Mouse (Mus musculus) cerebellum, adult 9-10 months (tissue): Measurements from ENCODE around the gene Dab1.

Experiments
- DNase-seq: peaks from one replicate; pipeline ENCODE4 v3.0.0; 2022

Gene Dab1

DNA sequence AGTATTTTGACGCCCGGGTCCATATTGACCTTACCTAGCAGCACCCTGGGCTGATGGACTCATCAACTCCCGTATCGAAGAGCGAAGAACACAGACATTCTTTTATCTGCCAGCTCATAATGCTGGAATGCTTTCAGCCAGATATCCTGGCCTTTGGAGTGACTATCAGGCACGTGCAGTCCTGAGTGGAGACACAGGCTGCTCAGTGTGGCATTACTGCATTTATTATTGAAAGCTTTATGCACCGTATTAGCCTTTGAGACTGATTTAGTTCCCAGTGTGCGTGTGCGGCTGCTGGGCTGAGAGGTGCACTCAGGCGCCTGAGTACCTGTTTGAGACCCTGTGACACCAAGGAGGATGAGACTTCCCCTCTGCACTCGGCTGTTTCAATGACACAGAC, 1075.0 kb downstream of the Dab1 start:
- DNase-seq: no peak

DNA sequence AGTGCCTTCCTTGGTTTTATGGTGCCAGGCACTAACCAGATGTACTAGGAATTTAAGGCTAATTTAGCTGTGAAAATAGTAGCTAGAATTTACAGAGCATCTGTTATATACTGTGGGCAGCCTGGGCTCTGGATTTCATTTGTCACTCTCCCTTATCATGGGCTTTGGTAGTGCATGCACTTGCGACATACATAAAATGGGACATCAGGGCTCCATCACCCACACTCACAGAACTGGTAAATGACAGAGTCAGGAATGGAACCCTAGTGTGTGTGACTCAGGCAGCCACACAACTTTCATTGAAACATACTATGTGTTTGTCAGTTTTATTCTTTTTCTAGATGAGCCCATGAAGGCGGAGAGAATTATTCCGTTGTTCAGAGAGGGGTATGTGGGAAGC, 1077.4 kb downstream of the Dab1 start:
- no peak for DNase-seq

DNA sequence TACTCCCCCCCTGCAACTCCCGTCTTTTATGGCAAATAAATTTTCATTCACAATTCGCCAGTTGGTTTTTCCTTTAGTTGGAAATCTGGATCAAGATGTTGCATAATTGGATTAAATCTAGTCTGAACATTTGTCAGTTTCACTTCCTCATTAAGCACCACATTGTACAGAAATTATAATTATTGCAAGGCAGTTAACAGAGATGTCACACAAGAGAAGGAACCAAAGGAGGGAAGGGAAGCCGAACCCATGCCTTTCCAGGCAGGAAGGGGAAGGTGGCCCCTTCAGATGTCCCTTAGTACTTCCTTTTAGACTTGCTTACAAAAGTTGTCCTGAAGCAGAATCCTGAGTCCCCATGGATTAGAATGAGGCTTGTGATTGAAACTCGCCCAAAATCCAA, 1078.5 kb downstream of the Dab1 start:
- no peak for DNase-seq

DNA sequence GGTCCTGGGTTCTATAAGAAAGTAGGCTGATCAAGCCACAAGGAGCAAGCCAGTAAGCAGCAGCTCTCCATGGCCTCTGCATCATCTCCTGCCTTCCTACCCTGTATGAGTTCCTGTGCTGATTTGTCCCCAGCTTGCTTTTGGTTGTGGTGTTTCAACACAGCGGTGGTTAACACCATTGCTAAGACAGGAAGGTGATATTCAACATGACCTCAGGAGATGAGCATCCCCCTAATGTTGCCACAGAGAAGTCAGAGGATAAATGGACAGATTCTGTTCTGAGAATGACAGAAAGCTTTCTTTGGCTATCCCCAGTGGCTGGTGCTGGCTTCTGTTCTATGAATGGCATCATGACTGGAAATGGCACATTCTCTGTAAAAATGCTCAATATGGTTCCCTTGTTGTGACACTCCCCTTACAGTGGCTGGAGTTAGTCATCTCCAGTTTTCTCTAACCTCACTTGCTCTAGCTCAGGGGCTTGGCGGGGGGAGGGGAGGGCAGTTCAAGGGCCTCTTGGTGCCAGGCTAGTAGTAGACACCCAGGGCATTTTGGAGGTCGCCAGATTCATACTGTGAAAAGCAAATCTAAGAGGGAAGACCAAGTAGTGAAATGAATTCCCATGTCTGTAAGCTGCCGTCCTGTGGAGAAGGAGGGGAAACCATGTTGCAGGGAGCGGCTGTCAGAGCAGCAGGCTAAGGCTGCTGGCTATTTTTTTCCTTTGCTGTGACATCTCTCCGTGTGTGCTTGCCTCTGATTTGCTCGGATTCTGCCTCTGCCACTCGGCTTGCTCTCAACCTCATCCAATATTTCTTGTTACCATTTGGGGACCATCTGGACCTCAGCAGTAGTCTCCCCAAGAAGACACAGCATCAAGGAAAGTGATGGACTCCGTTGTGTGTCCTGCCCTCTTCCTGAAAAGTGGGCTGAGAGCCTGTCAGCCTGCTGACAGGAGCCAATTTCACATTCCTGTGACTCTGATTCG, 1086.8 kb downstream of the Dab1 start:
- DNase-seq: peak; percentile 84

DNA sequence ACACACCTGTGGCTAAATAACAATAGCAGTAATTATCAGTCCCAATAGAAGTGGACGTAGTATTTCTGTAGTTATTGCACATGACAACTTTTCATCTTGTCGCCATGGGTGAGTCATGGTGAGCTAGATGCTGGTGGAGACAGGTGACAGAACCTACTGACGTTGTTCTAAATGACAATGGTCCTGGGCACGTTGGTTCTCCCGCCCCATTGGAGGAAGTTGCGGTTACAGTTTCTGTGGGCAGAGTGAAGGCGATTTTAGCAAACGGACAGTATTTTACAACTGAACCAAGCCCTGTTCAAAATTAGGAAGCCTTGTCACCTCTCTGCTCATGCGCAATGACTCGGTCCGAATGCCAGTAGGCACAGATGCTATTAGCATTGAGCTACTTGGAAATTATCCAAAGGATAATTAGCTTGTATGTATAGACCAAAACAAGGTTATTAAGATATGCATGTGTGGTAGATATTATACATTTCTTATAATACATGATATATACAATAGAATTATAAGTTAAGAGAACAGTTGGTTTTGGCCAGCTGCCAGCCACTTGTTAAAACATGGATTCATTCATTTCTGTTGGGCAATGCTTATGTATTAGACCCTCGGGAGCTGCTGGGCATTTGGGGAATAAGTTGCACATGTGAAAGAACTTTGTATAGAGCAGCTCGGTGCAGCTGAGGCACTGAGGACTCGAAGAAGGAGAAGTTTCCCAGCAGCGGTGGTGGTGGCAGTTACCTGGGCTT, 1093.4 kb downstream of the Dab1 start:
- DNase-seq: no peak

DNA sequence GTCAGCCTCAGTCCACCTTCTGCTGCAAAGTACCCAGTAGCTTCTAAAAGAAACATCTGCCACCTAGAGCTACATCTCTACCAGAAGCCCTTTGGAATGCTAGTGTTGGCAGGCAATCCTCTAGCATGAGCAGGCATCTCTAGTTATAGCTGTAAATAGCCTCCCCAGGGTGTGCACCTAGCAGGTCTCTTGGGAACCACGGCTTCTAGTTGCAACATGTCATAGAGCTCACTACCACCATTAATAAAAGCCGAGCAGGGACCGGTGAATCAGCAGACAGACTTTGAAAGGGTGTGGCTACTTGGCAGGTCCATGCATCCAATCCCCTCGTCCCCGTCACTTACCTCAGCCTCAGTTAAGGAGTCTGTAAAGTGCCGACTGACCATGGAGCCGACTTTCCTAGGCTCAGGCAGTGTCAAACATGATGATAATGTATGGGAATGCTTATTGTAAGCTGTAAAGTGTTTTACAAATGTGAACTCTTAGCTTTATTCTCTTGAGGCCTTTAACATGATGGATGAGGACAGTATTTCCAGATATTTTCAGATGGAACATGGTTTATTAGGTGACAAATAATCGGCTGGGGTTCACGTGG, 1095.9 kb downstream of the Dab1 start:
- DNase-seq: no peak

DNA sequence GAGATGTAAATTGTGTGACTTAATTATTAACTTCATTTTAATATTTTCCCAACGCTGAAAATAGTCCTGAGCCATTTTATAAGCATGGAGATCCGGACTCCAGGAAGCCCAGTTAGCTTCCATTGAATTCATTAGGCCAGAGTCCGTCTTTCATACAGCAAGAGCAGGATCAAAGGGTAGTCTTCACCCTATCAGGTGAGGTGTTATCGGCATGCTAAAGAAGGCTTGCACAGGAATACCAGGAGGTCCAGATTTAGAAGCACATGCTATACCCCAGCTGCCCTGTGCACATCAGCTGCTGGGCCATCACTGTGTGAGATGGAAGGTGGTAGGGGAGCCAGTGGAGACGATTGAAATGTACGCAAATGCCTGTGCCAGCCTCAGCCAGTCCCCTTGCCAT, 1096.7 kb downstream of the Dab1 start:
- DNase-seq: no peak

DNA sequence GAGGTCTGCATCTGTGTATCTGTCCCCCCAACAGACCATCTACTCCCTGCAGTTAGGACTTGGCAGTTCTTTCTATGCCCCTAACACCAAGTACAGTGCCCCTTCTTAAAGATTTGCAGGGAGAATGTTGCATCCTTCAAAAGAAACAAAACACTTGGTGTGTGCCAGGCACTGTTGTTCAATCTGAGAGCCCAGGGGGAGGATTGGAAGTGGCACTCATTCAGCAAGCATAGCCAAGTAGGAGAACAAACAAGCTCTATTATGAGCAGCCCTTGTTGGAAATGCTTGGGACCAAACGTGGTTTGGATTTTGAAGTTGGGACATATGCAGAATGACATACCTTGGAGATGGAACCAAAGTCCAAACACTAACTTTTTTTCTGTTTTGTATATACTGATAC, 1097.3 kb downstream of the Dab1 start:
- no peak for DNase-seq

DNA sequence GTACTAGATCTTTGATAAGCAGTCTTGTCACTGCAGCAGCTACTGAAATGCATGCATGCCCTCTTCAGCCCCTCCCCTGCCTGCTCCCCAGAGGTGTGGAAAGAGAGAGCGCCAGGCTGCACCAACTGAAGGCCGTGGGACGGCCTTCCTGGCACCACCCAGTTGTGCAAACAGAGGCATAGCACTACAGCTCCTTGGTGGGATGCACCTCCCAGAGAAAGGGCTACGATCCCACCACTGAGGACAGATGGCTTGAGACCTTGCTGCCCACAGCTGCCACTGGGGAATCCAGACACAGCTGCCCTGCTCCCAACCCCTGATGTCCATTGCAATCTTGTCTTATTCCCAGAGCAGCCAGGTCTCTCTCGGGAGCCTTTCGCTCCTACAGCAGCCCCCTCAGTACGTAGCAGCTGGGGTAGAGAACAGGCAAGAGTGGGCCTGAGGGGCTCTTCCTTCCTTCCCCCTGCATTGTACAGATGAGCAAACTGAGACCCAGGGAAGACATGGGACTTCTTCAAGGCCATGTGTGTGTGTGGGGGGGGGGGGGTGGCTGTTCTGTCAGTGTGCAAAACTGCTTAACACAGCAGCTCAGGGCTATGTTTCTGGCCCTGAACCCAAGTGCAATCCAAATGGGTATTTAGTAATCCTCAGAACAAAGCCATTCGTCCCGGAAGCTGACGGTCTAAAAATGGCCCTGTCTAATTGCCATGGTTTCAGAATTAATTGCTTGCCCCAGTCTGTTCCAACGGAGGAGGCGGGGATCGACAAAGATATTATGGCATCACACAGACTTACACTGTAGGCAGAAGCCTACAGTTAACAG, 1100.0 kb downstream of the Dab1 start:
- DNase-seq: no peak

DNA sequence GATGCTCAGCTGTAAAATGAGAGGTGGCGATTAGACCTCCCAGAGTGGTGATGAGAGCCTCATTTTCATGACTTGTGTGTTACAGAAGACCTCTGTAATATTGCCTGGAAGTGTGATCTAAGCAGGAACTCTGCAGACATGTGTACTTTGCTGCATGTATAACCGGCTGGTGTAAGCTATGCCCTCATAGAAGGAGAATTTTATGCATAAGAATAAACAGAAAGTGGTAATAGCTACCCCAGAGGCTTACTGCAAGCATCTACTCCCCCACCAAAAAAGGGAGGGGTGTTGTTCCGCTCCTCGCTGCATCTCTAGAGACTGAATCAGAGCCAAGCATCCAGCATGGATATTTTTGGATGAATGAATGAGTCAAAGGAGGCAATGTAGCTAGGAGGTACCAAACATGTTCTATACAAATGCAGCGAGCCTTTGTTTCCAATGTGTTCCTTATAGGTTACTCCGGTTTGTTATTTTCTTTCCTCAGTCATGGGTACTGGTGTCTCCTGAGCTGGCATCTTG, 1104.4 kb downstream of the Dab1 start:
- no peak for DNase-seq

DNA sequence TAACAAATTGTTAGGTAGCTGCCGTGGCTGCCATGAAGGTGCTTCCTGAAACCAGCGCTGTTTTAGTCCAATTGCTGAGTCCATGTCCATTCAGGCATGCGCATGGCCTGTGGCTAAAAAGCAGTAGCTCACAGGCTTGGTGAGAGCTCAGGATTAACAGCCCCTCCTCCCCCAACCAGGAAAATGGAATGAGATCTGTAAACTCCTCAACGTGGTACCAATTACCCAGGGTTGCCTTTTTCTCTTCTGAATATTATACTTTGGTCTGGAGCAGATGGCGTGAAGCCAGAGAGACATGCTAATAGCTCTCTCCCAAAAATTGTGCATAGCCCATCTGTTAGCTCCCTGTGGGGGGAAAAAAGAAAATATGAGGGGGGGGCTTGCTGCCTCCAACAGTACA, 1105.1 kb downstream of the Dab1 start:
- DNase-seq: no peak

DNA sequence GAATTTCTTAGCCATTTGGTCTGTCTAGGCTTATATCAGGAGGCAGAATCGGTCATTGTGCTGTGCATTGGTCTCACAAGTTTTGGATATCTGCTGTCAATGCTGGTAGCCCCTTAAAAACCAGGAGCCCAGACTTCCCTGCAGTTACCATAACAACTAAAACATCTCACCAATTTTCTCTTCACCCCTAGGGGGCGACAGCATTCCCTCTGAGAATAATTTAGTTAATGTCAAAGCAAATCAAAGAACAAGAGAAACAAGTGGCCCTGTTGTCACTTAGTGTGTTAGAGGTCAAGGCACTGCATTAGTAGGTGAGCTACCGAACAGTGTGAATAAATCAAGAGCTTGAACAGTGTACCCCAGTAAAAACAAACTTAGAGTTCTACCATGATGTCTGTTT, 1106.5 kb downstream of the Dab1 start:
- no peak for DNase-seq

DNA sequence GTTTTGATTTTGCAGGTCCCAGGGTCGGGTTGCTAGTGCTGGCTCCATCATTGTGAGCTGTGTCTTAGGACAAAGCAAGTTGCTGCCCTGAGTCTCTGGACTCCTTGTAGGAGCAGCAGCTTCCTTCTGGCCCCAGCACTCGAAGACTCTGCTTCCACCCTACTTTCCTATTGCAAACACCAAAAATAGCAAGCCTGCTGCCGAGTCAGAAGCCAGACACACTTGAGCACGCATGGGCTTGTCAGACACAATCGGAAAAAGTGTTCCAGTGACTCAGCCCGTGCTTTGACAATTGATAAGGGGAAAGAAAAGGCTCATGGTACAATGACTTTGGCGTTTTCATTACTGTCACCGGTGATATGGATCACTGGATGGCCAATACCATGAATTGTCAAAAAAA, 1110.0 kb downstream of the Dab1 start:
- DNase-seq: no peak

DNA sequence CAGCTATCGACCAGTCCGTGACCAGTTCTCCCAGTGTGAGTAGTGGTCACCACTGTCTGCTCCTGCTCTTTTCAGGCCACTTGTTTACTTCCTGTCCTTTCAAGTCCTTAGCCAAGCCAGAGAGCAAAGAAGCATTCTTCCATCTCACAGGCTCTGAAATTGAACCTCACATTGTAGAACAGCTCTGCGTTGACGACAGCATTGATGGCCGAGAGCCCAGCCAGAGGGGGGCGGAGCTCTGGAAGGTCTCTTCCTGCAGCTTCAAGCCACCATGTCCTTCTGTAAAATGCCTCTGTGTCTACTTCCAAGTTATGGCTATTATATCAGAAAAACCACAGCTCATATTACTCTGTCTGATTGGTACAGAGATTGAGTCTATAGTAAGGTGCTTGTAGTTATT, 1127.3 kb downstream of the Dab1 start:
- DNase-seq: no peak

DNA sequence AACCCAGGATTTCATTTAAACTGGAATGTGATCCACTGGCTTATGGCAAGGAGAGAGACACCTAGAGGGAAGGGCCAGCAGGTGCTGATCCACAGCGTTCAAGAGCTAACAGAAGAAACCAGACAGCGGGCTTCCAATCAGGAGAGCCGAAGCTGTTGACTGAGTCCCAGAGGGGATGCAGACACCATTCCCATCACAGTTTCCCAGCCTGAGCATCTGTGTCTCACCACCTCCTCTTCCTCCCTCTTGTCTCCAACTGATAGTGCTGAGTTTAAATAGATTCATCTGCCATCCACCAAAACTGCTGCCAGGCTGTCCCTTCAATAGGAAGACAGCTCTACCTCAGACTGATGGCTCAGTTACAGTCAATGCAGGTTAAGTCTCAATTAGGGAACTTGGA, 1134.9 kb downstream of the Dab1 start:
- DNase-seq: no peak

DNA sequence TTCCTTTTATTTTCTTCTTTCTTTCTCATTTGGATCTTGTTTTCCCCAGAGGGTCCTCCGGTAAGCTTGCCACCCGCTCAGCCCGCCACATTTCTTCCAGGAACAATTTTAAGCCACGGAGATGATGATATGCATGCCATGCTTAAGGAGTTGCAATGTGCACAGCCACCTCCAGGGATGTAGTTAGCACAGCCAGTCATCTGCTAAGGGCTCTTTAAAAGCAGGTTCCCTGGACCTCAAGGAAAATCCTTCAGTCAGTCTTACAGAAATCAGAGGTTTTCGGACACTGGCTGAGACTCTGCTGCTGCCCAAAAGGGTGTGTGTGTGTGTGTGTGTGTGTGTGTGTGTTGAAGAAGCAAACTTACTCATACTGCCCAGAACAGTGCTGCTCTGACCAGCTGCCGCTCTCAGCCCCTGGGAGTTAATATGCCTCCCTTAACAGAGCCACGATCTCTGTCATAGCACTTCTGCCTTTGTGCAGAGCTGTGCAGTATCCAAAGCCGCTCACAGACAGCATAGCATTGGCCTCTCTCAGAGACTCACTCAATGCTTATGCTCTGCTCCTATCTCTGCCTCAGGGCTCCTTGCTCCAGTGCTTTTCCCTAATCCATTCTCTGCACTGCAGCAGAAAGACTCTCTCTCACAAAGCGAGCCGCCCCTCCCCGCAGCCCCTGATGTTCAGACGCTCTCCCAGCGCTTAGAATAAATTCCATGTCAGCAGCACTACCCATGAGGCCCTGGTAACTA, 1141.9 kb downstream of the Dab1 start:
- DNase-seq: no peak

DNA sequence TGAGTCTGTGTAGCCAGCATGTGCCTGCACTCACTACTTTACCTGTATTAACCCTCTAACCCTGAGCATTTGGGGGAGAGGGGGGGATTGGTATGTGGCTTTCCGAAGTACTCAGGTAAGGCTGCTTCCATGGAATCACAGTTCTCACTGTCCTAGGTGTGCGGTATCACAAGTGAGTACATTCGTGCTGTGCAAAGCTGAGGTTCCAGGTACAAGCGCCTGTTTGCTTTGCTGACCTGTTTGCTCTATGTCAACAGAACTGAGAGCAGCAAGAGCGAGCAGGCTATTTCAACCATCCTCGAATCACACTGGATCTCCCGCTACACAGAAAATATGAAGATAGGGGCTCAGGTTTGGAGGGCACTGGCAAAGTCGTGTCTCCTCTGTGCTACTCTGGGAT, 1146.9 kb downstream of the Dab1 start, which contains the start of gene C8b:
C8b (plus strand) TSS at position 253 of the 400 bp plus-strand sequence.
- no peak for DNase-seq

DNA sequence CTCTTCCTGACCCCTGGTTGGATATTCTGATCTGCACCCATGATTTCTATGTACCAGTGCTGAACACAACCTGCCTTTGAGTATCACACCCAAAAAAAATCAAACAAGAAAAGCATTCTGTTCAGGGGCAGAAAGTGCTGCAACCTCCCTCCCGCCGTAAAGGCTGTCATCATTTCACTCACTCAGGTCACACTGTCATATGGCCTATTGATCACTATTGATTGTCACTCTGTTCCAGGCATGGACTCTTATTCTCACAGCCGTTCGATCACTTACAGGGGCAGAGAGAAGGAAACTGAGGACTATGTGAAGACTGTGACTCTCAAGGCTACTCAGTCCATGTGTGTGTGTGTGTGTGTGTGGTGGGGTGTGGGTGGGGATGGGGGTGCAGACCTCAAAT, 1149.0 kb downstream of the Dab1 start:
- no peak for DNase-seq

DNA sequence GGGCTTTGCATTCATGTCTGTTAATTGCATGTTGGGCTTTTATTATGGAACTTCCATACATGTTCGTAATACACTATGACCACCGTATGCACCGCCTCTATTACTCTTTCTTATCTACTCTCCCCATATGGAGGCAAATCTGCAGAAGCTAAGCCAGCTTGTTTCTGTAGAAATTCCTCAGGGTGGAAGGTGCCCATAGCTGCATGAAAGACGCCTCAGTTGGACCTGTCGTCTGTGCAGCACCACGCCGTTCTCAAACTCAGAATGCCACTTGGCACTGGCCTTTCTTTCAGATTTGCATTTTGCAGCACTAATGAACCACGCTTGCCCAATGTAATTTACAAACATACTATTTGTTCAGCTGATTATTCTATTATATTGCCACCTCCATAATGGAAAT, 1150.4 kb downstream of the Dab1 start:
- no peak for DNase-seq

DNA sequence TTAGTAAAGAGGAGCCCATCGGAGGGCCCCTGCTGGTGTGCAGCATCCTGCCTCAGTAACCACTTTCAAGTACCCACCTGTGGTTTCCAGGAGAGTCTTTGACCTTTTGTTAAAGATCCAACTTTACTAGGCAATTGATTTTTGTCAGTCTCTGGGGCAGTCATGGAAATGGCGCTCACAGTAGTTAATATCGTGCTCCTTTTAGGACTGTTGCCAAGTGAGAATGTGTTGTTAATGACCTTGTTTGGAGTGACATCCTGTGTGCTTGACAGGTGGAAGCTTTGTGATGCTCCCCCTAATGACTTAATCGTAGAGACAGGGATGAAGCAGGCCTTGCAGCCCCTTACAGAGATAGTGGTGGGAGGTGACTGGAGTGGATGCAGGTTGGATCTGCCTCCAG, 1151.2 kb downstream of the Dab1 start:
- no peak for DNase-seq

DNA sequence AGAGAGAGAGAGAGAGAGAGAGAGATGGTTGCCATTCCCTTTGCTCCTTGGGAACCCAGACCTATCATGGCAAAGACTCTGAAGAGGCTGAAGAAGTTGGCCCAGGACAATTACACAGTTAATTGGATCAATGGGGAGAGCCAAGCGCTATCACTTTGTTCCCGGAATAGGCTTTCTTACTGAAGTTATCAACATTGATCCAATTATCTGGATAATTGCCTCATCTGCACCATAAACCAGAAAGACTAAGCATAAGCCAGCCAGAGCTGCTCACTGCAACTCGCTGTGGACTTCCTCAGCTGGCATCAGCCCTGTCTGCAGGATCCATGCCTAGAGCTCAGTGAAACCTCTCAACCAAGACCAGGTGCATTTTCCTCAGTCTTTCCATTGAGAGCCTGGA, 1156.4 kb downstream of the Dab1 start:
- DNase-seq: no peak

DNA sequence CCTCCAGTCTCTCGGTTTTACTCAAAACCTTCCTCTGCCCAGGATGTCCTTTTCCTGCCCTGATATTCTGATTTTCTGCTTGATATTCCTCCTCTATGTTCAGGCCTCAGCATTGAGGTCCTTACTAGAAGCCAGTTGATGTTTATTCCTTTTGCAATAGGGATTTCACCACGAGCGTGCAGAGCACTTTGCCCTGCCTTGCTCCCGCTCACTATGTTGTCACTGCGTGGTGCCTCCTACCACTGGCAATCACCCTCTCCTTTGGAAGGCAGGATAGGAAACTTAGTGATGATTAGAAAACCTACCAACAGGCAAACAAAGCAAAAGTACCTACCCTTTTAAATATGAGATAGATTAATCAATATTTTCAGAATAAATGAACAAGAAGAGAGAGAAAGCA, 1160.3 kb downstream of the Dab1 start:
- DNase-seq: no peak
